Mouse (Mus musculus) right cerebral cortex, adult 2 months (tissue): ENCODE results near the gene Cpne5.
A peak's percentile ranks its signal among the peaks of the same experiment; 100 is the strongest.
"Not testable (repeated sequence)": the region's sequence is repeated elsewhere in the genome, so short reads cannot be mapped to it uniquely, and the experiment has no call there.

ENCODE experiments used
- DNase-seq, 2 experiments: peaks; one replicate each; pipeline ENCODE4 v3.0.0; 2021 to 2022; ENCODE audit warnings: low spot score in 2 of 2

The Cpne5 gene

GRCm38 (mm10) chr17:29137906-29138305 lies 100.1 kb downstream of the Cpne5 start:
- no peak for DNase-seq

GRCm38 (mm10) chr17:29136236-29136635 lies 101.7 kb downstream of the Cpne5 start:
- DNase-seq, result peak in 1 of 2 experiments; percentile 31

- no peak for DNase-seq
Measured at GRCm38 (mm10) chr17:29135066-29135465, 102.9 kb downstream of the Cpne5 start.

- no peak for DNase-seq
Measured at GRCm38 (mm10) chr17:29129341-29129740, 108.6 kb downstream of the Cpne5 start.

GRCm38 (mm10) chr17:29126561-29126960 lies 111.4 kb downstream of the Cpne5 start:
- DNase-seq, result no peak

GRCm38 (mm10) chr17:29123578-29124174 lies 114.3 kb downstream of the Cpne5 start:
- no peak for DNase-seq

GRCm38 (mm10) chr17:29122817-29123216 lies 115.2 kb downstream of the Cpne5 start:
- DNase-seq, result no peak

- DNase-seq, result no peak
Measured at GRCm38 (mm10) chr17:29120666-29121065, 117.3 kb downstream of the Cpne5 start.

GRCm38 (mm10) chr17:29118057-29118456 lies 119.9 kb downstream of the Cpne5 start:
- no peak for DNase-seq

- no peak for DNase-seq
Measured at GRCm38 (mm10) chr17:29117006-29117648, 120.8 kb downstream of the Cpne5 start.

- DNase-seq, result no peak
Measured at GRCm38 (mm10) chr17:29116023-29116422, 121.9 kb downstream of the Cpne5 start.

- no peak for DNase-seq
Measured at GRCm38 (mm10) chr17:29113591-29114352, 124.2 kb downstream of the Cpne5 start, which contains the start of gene Rab44. TSS of gene Rab44 (plus strand) at chr17:29114145.

GRCm38 (mm10) chr17:29111332-29111731 lies 126.6 kb downstream of the Cpne5 start:
- DNase-seq, result no peak

- not testable (repeated sequence) for DNase-seq
Measured at GRCm38 (mm10) chr17:29110356-29110755, 127.6 kb downstream of the Cpne5 start.
